Mouse (Mus musculus): ENCODE data around the gene Abca6. TPM values are rescaled to one million over a fixed set of nuclear protein-coding genes. Genes with fewer than 3 reads are reported as not detected.
A peak's percentile ranks its signal among the peaks of the same experiment; 100 is the strongest.

The Abca6 gene
- total and polyA plus RNA-seq, 3 experiments, result 0.15 to 3.5 (median 2.1) TPM

DNA sequence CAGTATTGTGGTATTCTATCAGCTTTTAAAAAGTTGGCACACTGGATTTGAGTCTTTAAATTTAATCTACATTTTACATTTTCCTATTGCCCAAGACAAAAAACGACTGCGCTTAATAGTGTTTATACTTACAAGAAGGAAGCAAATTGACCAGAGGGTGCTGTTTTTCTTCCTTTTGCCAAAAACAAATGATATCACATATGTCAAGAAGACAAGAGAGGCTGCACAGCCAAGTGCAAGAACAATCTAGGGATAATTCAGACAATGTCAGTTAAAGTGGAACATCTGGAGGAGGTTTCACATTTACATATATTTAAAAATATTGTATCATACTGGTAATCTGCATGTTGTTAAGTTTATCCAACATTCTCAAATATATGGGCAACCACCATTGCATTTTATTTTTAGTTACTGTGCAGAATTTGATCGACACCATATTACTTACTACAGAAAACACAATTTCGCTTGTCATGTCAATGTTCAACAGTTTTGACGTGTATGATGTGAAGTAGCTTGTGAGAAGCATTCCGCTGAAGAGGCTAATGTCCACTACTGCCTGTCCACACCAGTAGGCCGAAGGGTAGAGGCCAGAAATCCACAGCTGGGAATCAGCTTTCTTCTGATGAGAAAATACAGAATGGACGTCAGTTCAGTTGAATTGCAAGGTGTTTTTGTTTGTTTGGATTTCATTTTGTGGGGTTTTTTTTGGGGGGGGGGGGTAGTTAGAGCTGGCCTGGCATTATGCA lies 54.8 kb downstream of the Abca6 start:
- no peak for DNase-seq

DNA sequence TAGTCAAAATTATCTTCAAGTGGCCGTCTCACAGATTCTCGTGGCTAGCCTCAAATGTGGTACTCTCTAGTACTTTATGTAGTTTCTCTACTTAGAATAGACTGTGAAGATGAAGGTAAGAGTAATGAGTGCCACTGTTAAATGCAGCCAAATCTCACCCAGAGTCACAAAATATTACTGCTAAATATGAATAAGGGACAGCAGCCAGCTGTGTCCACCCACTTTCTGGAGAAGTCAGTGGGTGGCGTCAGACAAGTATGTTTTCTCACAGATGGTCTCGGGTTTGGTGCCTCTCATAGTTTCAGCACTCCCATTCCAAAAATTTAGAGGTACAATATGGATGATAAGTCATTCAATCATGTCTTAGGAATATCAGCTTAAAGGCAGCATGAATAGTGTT lies 56.3 kb downstream of the Abca6 start:
- DNase-seq, result no peak

DNA sequence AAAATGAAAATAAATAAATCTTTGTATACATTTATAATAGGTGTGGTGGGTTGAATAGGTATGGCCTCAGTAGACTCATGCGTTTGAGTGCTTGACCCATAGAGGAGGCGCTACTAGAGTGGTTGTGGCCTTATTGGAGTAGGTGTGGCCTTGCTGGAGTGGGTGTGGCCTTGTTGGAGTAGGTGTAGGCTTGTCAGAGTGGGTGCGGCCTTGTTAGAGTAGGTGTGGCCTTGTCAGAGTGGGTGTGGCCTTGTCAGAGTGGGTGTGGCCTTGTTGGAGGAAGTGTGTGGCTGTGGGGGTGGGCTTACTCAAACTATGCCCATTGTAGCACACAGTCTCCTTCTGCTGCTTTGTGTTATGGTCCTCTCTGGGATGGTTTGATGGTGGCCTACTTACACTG lies 80.4 kb downstream of the Abca6 start:
- no peak for DNase-seq

- no peak for DNase-seq
Measured at GRCm38 (mm10) chr11:110167459-110168251, 83.9 kb downstream of the Abca6 start, which contains the start of gene Abca9. TSS of gene Abca9 (minus strand) at chr11:110168196.

- no peak for DNase-seq
Measured at GRCm38 (mm10) chr11:110165822-110166221, 85.8 kb downstream of the Abca6 start.

- no peak for DNase-seq
Measured at GRCm38 (mm10) chr11:110165409-110165808, 86.2 kb downstream of the Abca6 start.

DNA sequence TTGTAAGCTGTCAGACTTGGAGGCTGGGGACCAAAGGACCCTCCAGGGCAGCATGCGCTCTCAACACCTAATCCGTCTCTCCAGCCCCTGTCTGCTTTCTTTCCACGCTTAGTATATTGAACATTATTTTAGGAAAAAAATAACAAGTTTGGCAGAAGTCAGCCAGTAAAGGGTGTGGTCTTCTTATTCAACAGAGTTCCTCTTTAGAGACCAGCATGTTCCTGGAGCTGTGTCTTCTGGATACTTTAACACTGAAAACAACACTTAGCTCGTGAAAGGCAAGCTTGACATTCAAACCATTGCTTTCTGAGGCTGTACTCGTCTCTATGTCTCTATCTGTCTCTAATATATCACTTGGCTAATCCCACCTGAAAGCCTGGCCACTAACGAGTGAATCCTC lies 94.5 kb downstream of the Abca6 start:
- DNase-seq, result no peak

DNA sequence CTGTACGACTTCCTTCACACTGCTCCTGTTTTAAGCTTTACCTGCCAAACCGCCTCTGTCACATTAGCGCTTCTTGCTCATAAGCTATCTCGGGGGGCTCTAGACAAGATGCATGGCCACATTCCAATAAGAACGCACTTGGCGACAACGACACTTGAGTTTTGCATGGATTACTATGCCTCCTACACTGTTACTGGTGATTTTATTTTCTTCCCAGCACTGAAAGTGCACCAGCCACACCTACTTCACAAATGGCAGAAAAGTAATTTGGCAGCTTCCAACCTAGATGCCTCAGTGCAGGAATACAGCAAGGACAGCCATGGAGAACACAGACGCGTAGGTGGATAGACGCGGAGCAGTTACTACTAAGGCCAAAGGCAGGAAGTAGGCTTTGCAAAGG lies 95.6 kb downstream of the Abca6 start:
- no peak for DNase-seq

DNA sequence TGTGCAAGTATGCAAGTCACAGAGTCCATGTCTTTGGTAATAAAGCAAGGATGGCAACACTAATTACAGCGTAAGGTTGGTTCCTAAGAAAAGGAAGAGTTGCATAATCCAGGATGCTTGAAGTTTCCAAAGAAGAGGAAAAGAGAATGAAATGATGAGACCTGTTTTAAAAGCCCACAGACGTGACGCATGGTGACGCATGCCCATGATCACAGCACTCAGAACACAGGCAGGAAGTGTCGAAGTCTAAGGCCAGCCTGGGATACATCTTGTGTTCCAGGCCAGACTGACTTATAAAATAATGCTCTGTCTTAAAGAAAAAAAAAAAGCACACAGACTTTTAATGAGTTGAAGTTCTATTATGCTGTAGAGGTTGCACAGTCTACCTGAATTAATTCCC lies 103.9 kb downstream of the Abca6 start:
- DNase-seq, result no peak

GRCm38 (mm10) chr11:110145421-110145820 lies 106.2 kb downstream of the Abca6 start:
- no peak for DNase-seq

DNA sequence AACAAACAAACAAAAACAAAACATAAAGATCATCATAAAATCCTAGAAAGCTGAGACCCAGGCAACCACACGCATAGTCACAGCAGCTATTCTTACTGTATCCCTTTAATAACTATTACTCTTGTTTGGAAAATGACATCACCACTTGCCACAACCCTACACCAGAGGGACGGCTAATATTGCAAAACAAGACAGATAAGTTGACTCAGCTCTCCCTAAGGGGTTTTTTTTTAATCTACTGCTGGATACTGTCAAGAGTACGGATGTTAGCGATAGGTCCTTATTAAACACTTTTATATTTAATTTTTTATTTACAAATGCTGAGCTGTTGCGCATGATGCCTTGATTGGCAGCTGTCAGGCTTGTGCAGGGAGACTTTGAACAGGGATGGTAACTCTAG lies 120.8 kb downstream of the Abca6 start:
- peak; percentile 14 for DNase-seq

Other genes with a start within 250 kb of the Abca6 start
- gene Abca8a, start 155.8 kb downstream of the Abca6 start, total RNA-seq (2021), result 10 to 100 TPM; 36.7 to 51.1 TPM
- 2.5 and 2.6 TPM in 2 replicates for gene Abca8a, start 155.8 kb downstream of the Abca6 start, polyA plus RNA-seq (2012; rRNA removed)
- 10 to 100 TPM; 19.0 to 21.3 TPM for gene Abca9, start 83.6 kb downstream of the Abca6 start, total RNA-seq (2021)
- 0.42 TPM in 2 replicates for gene Abca9, start 83.6 kb downstream of the Abca6 start, polyA plus RNA-seq (2012; rRNA removed)
- gene Abca5, start 85.9 kb upstream of the Abca6 start, total RNA-seq (2021), result 10 to 100 TPM; 11.4 to 16.4 TPM
- gene Abca5, start 85.9 kb upstream of the Abca6 start, polyA plus RNA-seq (2012; rRNA removed), result 0.35 and 0.52 TPM in 2 replicates
- gene Map2k6, start 147.3 kb upstream of the Abca6 start, total RNA-seq (2021), result 1 to 10 TPM; 4.0 to 4.4 TPM
- gene Map2k6, start 147.3 kb upstream of the Abca6 start, polyA plus RNA-seq (2012; rRNA removed), result 0.42 and 0.45 TPM in 2 replicates